Mouse (Mus musculus) mouse embryonic stem cell (cell line): ENCODE results near the gene Ilf2.

Experiments
- in situ Hi-C, 2 experiments: fragments of 300-500 bp; cut with MboI; formaldehyde crosslinking; loops; 1 replicate in 1 of 2; 3 replicates in 1 of 2; pipeline ENCODE4 v1.14.3; 2019 to 2020; ENCODE audit warnings: low sequenced_read_pairs in 2 of 2, low pct_unique_long_range_greater_than_20kb in 1 of 2, mixed read lengths in 1 of 2; ENCODE audit not compliant: unreplicated experiment in 1 of 2

Gene Ilf2

GRCm38 (mm10) chr3:90454931-90455330 is 21.0 kb upstream of the Ilf2 start:
- in situ Hi-C loops: no loop called here

- in situ Hi-C loops: loop anchor here in 1 of 2 experiments (10.0 kb wide), 1 partner anchor 45 kb away; no protein-coding TSS in a partner anchor
Measured at GRCm38 (mm10) chr3:90459727-90460126, 16.2 kb upstream of the Ilf2 start.

- in situ Hi-C loops: loop anchor here in 1 of 2 experiments (10.0 kb wide), 1 partner anchor 46 kb away; no protein-coding TSS in a partner anchor
Measured at GRCm38 (mm10) chr3:90460315-90460714, 15.6 kb upstream of the Ilf2 start.

GRCm38 (mm10) chr3:90461935-90462334 is 14.0 kb upstream of the Ilf2 start:
- in situ Hi-C loops: loop anchor here in 1 of 2 experiments (10.0 kb wide), 1 partner anchor 47 kb away; no protein-coding TSS in a partner anchor

- in situ Hi-C loops: loop anchor here in 1 of 2 experiments (10.0 kb wide), 1 partner anchor 48 kb away; no protein-coding TSS in a partner anchor
Measured at GRCm38 (mm10) chr3:90462579-90462978, 13.3 kb upstream of the Ilf2 start.

GRCm38 (mm10) chr3:90464552-90465080 is 11.3 kb upstream of the Ilf2 start:
- in situ Hi-C loops: loop anchor here (5.0 to 10.0 kb wide), 3 partner anchors 32 to 50 kb away; partner anchors contain the start of gene Ints3 (in 1 of the 2)

GRCm38 (mm10) chr3:90465081-90465685 is 10.7 kb upstream of the Ilf2 start:
- in situ Hi-C loops: loop anchor here (5.0 to 10.0 kb wide), 3 partner anchors 33 to 50 kb away; partner anchors contain the start of gene Ints3 (in 1 of the 2)

GRCm38 (mm10) chr3:90465686-90466310 is 10.1 kb upstream of the Ilf2 start, which contains the start of gene Npr1:
Gene Npr1 (minus strand): TSS chr3:90465866.
- in situ Hi-C loops: loop anchor here (5.0 to 10.0 kb wide), 3 partner anchors 33 to 51 kb away; partner anchors contain the start of gene Ints3 (in 1 of the 2)

- in situ Hi-C loops: loop anchor here (5.0 to 10.0 kb wide), 3 partner anchors 34 to 52 kb away; partner anchors contain the start of gene Ints3 (in 1 of the 2)
Measured at GRCm38 (mm10) chr3:90466311-90466766, 9.6 kb upstream of the Ilf2 start.

- in situ Hi-C loops: loop anchor here (5.0 to 10.0 kb wide), 3 partner anchors 35 to 53 kb away; partner anchors contain the start of gene Ints3 (in 1 of the 2)
Measured at GRCm38 (mm10) chr3:90467618-90468300, 8.2 kb upstream of the Ilf2 start.

GRCm38 (mm10) chr3:90472213-90472612 is 3.7 kb upstream of the Ilf2 start:
- in situ Hi-C loops: no loop called here

- in situ Hi-C loops: loop anchor here (25.0 kb wide), 1 partner anchor 438 kb away; no protein-coding TSS in a partner anchor
Measured at GRCm38 (mm10) chr3:90475151-90475830, 635 bp upstream of the Ilf2 start.

- in situ Hi-C loops: loop anchor here (25.0 kb wide), 1 partner anchor 450 kb away; no protein-coding TSS in a partner anchor
Measured at GRCm38 (mm10) chr3:90486998-90487397, 11.1 kb downstream of the Ilf2 start.

- in situ Hi-C loops: loop anchor here (25.0 kb wide), 1 partner anchor 451 kb away; no protein-coding TSS in a partner anchor
Measured at GRCm38 (mm10) chr3:90488576-90488975, 12.7 kb downstream of the Ilf2 start.

- in situ Hi-C loops: loop anchor here (25.0 kb wide), 1 partner anchor 453 kb away; no protein-coding TSS in a partner anchor
Measured at GRCm38 (mm10) chr3:90490696-90491256, 14.8 kb downstream of the Ilf2 start, which contains the start of gene Snapin. Gene Snapin (minus strand): TSS chr3:90491033.

GRCm38 (mm10) chr3:90491350-90491749 is 15.4 kb downstream of the Ilf2 start:
- in situ Hi-C loops: loop anchor here (25.0 kb wide), 1 partner anchor 454 kb away; no protein-coding TSS in a partner anchor
